Mouse (Mus musculus) liver, adult 2 months (tissue): ENCODE data around the gene 1700088E04Rik.

Experiments
- CTCF ChIP-seq: fragments of 200-500 bp; IDR thresholded peaks from 2 replicates; pipeline ENCODE4 v1.5.1; 2011; ENCODE audit warnings: low read depth, low read length, control low read depth
- POLR2A ChIP-seq: fragments of 200-500 bp; IDR thresholded peaks from 2 replicates; pipeline ENCODE4 v1.6.1; 2011; ENCODE audit warnings: low read length, control low read depth; ENCODE audit not compliant: insufficient read depth; ENCODE audit errors: extremely low read depth

DNA sequence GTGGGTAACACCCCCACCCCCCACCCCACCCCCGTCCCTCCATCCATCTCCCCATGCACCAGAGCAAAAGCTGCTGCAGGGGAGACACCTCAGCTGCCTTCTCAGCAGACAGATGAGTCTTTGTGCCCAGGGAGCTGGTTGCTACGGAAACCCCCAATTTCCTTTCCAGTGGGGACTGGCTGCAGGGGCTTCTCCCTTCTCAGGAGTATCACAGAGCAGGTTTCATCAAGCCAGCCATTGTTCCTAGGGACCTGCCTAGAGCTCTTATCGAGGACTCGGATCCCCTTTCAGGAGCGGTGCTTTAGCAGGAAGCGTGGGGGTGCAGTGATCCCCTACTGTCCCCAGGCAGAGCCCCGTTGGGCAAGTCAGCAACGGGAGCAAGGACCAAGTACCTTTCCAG is 10.8 kb upstream of the 1700088E04Rik start:
- TF ChIP-seq CTCF, result no peak
- TF ChIP-seq POLR2A, result no peak
